Mouse (Mus musculus): ENCODE measurements around the gene Lipa. TPM values are rescaled to one million over a fixed set of nuclear protein-coding genes. Genes with fewer than 3 reads are reported as not detected.

Gene Lipa
- polyA plus RNA-seq, 1 experiment from 2014 or later = 53.5 TPM

GRCm38 (mm10) chr19:34517812-34518594, 9.3 kb downstream of the Lipa start:
- H3K4me2 ChIP-seq (ENCODE audit: low read depth, low read length) = no peak overlapping the region
- H3K4me3 ChIP-seq (ENCODE audit: low read length) = no peak overlapping the region
- H3K9me3 ChIP-seq (ENCODE audit: control insufficient read depth, low read length) = no peaks in the 10 kb centered on the region
- H3K27me3 ChIP-seq (ENCODE audit: control insufficient read depth, insufficient read depth, low read depth, low read length) = no peaks in the 10 kb centered on the region
- WGBS = 89% methylated on average over 13 of the region's 13 CpGs
- no peaks in the 10 kb centered on the region for H3K4me1 ChIP-seq (replicated peaks; ENCODE audit: control insufficient read depth, insufficient read depth, low read length)
- H3K27ac ChIP-seq (ENCODE audit: low read length) = no peak overlapping the region
- H3K36me3 ChIP-seq (ENCODE audit: control insufficient read depth, insufficient read depth, low read length) = 0 out of 2 replicates have a peak, but pooled peaks cover 2% of the 10 kb centered on the region
- H3K9ac ChIP-seq (ENCODE audit: low read length) = no peak overlapping the region
- ATAC-seq (ENCODE audit: low read depth) = no peak

GRCm38 (mm10) chr19:34517197-34517596, 10.1 kb downstream of the Lipa start:
- no peaks in the 10 kb centered on the region for H3K27me3 ChIP-seq (ENCODE audit: control insufficient read depth, insufficient read depth, low read depth, low read length)
- H3K4me2 ChIP-seq (ENCODE audit: low read depth, low read length) = no peak overlapping the region
- H3K4me1 ChIP-seq (replicated peaks; ENCODE audit: control insufficient read depth, insufficient read depth, low read length) = no peaks in the 10 kb centered on the region
- WGBS = 73% methylated on average over 3 of the region's 3 CpGs
- no peak overlapping the region for H3K4me3 ChIP-seq (ENCODE audit: low read length)
- H3K9ac ChIP-seq (ENCODE audit: low read length) = no peak overlapping the region
- ATAC-seq (ENCODE audit: low read depth) = no peak
- no peak overlapping the region for H3K27ac ChIP-seq (ENCODE audit: low read length)
- no peaks in the 10 kb centered on the region for H3K9me3 ChIP-seq (ENCODE audit: control insufficient read depth, low read length)
- 0 out of 2 replicates have a peak, but pooled peaks cover 2% of the 10 kb centered on the region for H3K36me3 ChIP-seq (ENCODE audit: control insufficient read depth, insufficient read depth, low read length)

- H3K27me3 ChIP-seq (ENCODE audit: control insufficient read depth, insufficient read depth, low read depth, low read length) = no peaks in the 10 kb centered on the region
- H3K9ac ChIP-seq (ENCODE audit: low read length) = no peak overlapping the region
- no peaks in the 10 kb centered on the region; the same call in 1 of the 2 replicates for H3K4me1 ChIP-seq (replicated peaks; ENCODE audit: control insufficient read depth, insufficient read depth, low read length)
- no peaks in the 10 kb centered on the region for H3K36me3 ChIP-seq (ENCODE audit: control insufficient read depth, insufficient read depth, low read length)
- no peak overlapping the region for H3K4me3 ChIP-seq (ENCODE audit: low read length)
- no peaks in the 10 kb centered on the region for H3K9me3 ChIP-seq (ENCODE audit: control insufficient read depth, low read length)
- no peak overlapping the region for H3K4me2 ChIP-seq (ENCODE audit: low read depth, low read length)
- WGBS = 71% methylated on average over 2 of the region's 2 CpGs
- H3K27ac ChIP-seq (ENCODE audit: low read length) = no peak overlapping the region
- ATAC-seq (ENCODE audit: low read depth) = no peak
These were observed 10.9 kb downstream of the Lipa start for GRCm38 (mm10) chr19:34516346-34516745.

- Histone ChIP-seq H3K9ac (ENCODE audit: low read length) (no peak overlapping the region), H3K4me3 (ENCODE audit: low read length) (no peak overlapping the region), H3K4me2 (ENCODE audit: low read depth, low read length) (no peak overlapping the region), H3K9me3 (ENCODE audit: control insufficient read depth, low read length) (no peaks in the 10 kb centered on the region), H3K27me3 (ENCODE audit: control insufficient read depth, insufficient read depth, low read depth, low read length) (no peaks in the 10 kb centered on the region), H3K36me3 (ENCODE audit: control insufficient read depth, insufficient read depth, low read length) (no peaks in the 10 kb centered on the region), H3K27ac (ENCODE audit: low read length) (no peak overlapping the region), H3K4me1 (replicated peaks; ENCODE audit: control insufficient read depth, insufficient read depth, low read length) (no peaks in the 10 kb centered on the region; the same call in 1 of the 2 replicates)
- whole genome bisulfite sequencing = 77% methylated on average over 3 of the region's 3 CpGs
- ATAC-seq (ENCODE audit: low read depth) = no peak
These were observed 11.6 kb downstream of the Lipa start for GRCm38 (mm10) chr19:34515681-34516080.

GRCm38 (mm10) chr19:34511528-34511927, 15.7 kb downstream of the Lipa start:
- WGBS = 45% methylated on average over 8 of the region's 8 CpGs
- H3K4me3 ChIP-seq (ENCODE audit: low read length) = no peak overlapping the region
- H3K9ac ChIP-seq (ENCODE audit: low read length) = no peak overlapping the region
- H3K27me3 ChIP-seq (ENCODE audit: control insufficient read depth, insufficient read depth, low read depth, low read length) = no peaks in the 10 kb centered on the region
- no peak overlapping the region for H3K27ac ChIP-seq (ENCODE audit: low read length)
- no peaks in the 10 kb centered on the region for H3K36me3 ChIP-seq (ENCODE audit: control insufficient read depth, insufficient read depth, low read length)
- no peak for ATAC-seq (ENCODE audit: low read depth)
- H3K4me1 ChIP-seq (replicated peaks; ENCODE audit: control insufficient read depth, insufficient read depth, low read length) = no peaks in the 10 kb centered on the region; the same call in 1 of the 2 replicates
- H3K4me2 ChIP-seq (ENCODE audit: low read depth, low read length) = no peak overlapping the region
- no peaks in the 10 kb centered on the region for H3K9me3 ChIP-seq (ENCODE audit: control insufficient read depth, low read length)

- Histone ChIP-seq H3K9ac (ENCODE audit: low read length) (no peak overlapping the region), H3K27ac (ENCODE audit: low read length) (no peak overlapping the region), H3K36me3 (ENCODE audit: control insufficient read depth, insufficient read depth, low read length) (0 out of 2 replicates have a peak, but pooled peaks cover 2% of the 10 kb centered on the region), H3K4me2 (ENCODE audit: low read depth, low read length) (no peak overlapping the region), H3K27me3 (ENCODE audit: control insufficient read depth, insufficient read depth, low read depth, low read length) (no peaks in the 10 kb centered on the region), H3K4me3 (ENCODE audit: low read length) (no peak overlapping the region), H3K9me3 (ENCODE audit: control insufficient read depth, low read length) (no peaks in the 10 kb centered on the region), H3K4me1 (replicated peaks; ENCODE audit: control insufficient read depth, insufficient read depth, low read length) (no peaks in the 10 kb centered on the region; the same call in 1 of the 2 replicates)
- 49% methylated on average over 5 of the region's 5 CpGs for WGBS
- no peak for ATAC-seq (ENCODE audit: low read depth)
These were observed 16.6 kb downstream of the Lipa start for GRCm38 (mm10) chr19:34510717-34511116.

- Histone ChIP-seq H3K4me3 (ENCODE audit: low read length) (no peak overlapping the region), H3K27me3 (ENCODE audit: control insufficient read depth, insufficient read depth, low read depth, low read length) (no peaks in the 10 kb centered on the region), H3K4me1 (replicated peaks; ENCODE audit: control insufficient read depth, insufficient read depth, low read length) (no peaks in the 10 kb centered on the region), H3K9ac (ENCODE audit: low read length) (no peak overlapping the region), H3K36me3 (ENCODE audit: control insufficient read depth, insufficient read depth, low read length) (0 out of 2 replicates have a peak, but pooled peaks cover 2% of the 10 kb centered on the region), H3K4me2 (ENCODE audit: low read depth, low read length) (no peak overlapping the region), H3K27ac (ENCODE audit: low read length) (no peak overlapping the region), H3K9me3 (ENCODE audit: control insufficient read depth, low read length) (no peaks in the 10 kb centered on the region)
- peak; percentile 31; the same call in 1 of the 2 replicates for ATAC-seq (ENCODE audit: low read depth)
- 74% methylated on average over 12 of the region's 12 CpGs for WGBS
These were observed 22.0 kb downstream of the Lipa start for GRCm38 (mm10) chr19:34505161-34505721.

- peak; percentile 71 for ATAC-seq (ENCODE audit: low read depth)
- H3K27ac ChIP-seq (ENCODE audit: low read length) = no peak overlapping the region
- no peaks in the 10 kb centered on the region for H3K27me3 ChIP-seq (ENCODE audit: control insufficient read depth, insufficient read depth, low read depth, low read length)
These were observed 26.5 kb downstream of the Lipa start for GRCm38 (mm10) chr19:34500763-34501162.

GRCm38 (mm10) chr19:34496353-34496752, 30.9 kb downstream of the Lipa start:
- H3K27ac ChIP-seq (ENCODE audit: low read length) = no peak overlapping the region
- WGBS = 50% methylated on average over 1 of the region's 1 CpGs
- no peaks in the 10 kb centered on the region for H3K27me3 ChIP-seq (ENCODE audit: control insufficient read depth, insufficient read depth, low read depth, low read length)
- H3K9me3 ChIP-seq (ENCODE audit: control insufficient read depth, low read length) = no peaks in the 10 kb centered on the region
- H3K4me2 ChIP-seq (ENCODE audit: low read depth, low read length) = no peak overlapping the region
- peaks cover 6% of the 10 kb centered on the region for H3K36me3 ChIP-seq (ENCODE audit: control insufficient read depth, insufficient read depth, low read length)
- no peak overlapping the region for H3K4me3 ChIP-seq (ENCODE audit: low read length)
- no peak overlapping the region for H3K9ac ChIP-seq (ENCODE audit: low read length)
- no peak for ATAC-seq (ENCODE audit: low read depth)
- H3K4me1 ChIP-seq (replicated peaks; ENCODE audit: control insufficient read depth, insufficient read depth, low read length) = no peaks in the 10 kb centered on the region

More at GRCm38 (mm10) chr19:34500763-34501162, 26.5 kb downstream of the Lipa start:
- peaks cover 3% of the 10 kb centered on the region; the same call in 1 of the 2 replicates for H3K36me3 ChIP-seq (ENCODE audit: control insufficient read depth, insufficient read depth, low read length)
- no peaks in the 10 kb centered on the region for H3K4me1 ChIP-seq (replicated peaks; ENCODE audit: control insufficient read depth, insufficient read depth, low read length)
- H3K4me3 ChIP-seq (ENCODE audit: low read length) = no peak overlapping the region
- 33% methylated on average over 4 of the region's 4 CpGs for WGBS
- H3K9me3 ChIP-seq (ENCODE audit: control insufficient read depth, low read length) = no peaks in the 10 kb centered on the region
- no peak overlapping the region for H3K9ac ChIP-seq (ENCODE audit: low read length)
- no peak overlapping the region for H3K4me2 ChIP-seq (ENCODE audit: low read depth, low read length)

All from lung, embryonic 16.5 days (tissue).